Mouse (Mus musculus) testis, postnatal 10 days (tissue): ENCODE results near the gene Clps.
"Not testable (repeated sequence)": the region's sequence is repeated elsewhere in the genome, so short reads cannot be mapped to it uniquely, and the experiment has no call there.

ENCODE experiments used
- DNase-seq: peaks from one replicate; pipeline ENCODE4 v3.0.0; 2021; ENCODE audit warnings: low spot score

Gene Clps

GRCm38 (mm10) chr17:28560598-28560997 is at the start of gene Clps:
Clps (minus strand) TSS chr17:28560766.
- no peak for DNase-seq

GRCm38 (mm10) chr17:28609543-28609942 is 49.0 kb upstream of the Clps start:
- DNase-seq, result no peak

- no peak for DNase-seq
Measured at GRCm38 (mm10) chr17:28601557-28602250, 41.1 kb upstream of the Clps start.

- no peak for DNase-seq
Measured at GRCm38 (mm10) chr17:28600780-28601179, 40.2 kb upstream of the Clps start.

DNA sequence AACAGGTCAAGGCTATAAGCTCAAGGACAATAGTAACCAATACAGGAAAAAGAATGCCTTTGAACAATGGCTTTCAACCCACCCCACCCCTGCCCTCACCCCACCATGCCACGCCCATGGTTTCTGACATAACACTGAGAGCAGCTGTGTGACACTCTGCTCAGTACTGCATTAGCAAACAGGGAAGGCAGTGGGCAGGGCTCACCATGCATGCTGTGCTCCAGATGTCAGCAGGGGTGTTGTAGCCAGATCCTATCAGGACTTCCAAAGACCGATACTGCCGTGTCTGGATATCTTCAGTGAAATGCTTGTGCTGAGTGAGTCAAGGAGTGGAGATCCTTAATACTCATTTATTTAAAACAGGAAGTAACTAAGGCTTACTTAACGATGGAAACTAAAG is 33.4 kb upstream of the Clps start:
- DNase-seq, result no peak

GRCm38 (mm10) chr17:28592998-28593397 is 32.4 kb upstream of the Clps start:
- peak; percentile 90 for DNase-seq

- no peak for DNase-seq
Measured at GRCm38 (mm10) chr17:28591476-28591875, 30.9 kb upstream of the Clps start.

DNA sequence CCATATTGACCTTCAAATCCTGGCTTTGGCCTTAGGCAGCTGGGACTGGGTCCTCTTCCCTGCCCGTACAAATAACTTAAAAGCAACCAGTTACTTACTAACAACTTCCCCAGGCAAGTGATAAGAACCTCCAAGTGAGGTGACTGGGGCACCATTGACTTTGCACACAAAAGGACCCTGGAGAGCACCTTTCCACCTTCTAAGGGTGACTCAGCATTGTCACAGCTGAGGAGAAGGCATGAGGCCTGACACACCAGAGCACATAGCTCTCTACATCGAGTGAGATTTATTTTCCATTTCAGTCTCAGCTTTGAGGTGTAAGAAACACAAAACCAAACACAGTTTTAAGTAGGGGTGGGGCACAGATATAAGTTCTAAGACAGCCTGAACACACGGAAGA is 30.0 kb upstream of the Clps start:
- DNase-seq, result no peak

DNA sequence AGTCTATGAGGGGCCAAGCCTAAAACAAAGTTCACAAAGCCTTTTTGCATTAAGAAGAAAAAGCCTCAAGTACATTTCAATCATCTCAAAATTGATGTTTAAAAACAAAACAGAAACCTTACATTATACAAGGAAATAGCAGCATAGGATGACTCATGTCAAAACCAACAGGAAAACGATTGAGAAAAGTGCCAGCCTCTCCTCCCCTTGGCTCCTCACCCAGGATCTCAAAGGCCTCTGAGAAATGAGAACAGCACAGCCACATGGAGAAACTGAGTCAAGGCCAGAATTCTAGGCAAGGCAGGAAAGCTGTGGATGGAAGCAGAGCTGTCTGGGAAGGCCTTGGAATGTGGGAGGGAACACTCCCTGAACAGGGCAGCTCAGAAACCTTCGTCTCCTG is 28.0 kb upstream of the Clps start:
- DNase-seq, result no peak

GRCm38 (mm10) chr17:28586509-28586908 is 25.9 kb upstream of the Clps start:
- no peak for DNase-seq

DNA sequence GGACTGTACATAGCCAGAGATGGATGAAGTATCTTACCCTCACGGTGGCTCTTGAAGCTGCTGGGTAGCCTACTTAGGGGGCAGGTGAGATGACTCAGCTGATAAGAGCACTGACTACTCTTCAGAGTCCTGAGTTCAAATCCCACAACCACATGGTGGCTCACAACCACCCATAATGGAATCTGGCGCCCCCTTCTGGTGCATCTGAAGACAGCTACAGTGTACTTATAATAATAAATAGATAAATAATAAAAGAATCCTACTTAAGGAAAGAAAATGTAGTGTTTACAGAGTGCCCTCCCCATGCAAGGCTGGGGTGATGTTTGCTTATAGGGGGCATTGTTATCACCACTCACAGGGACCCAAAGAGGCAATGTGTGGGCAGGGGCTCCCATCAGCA is 20.5 kb upstream of the Clps start:
- no peak for DNase-seq

DNA sequence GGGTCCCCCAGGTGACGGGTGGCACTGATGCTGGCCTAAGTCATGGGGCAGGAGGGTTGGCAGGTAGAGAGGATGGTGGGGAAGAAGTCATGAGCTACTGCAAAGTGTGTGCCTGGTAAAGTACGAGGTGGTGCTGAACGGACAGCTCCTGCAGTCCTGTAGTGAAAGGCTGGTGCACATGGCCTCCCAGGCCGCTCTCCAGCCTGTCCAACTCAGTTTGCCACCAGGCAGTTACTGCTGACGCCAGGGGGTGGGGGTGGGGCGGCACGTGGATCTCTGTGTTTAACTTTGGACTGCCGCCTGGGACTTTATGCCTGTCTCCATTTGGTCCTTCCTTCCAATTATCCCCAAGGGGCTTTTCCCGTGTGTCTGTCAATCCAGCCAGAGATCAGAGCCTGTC is 19.8 kb upstream of the Clps start:
- peak; percentile 85 for DNase-seq

- peak; percentile 83 for DNase-seq
Measured at GRCm38 (mm10) chr17:28575244-28576125, 14.9 kb upstream of the Clps start, which contains the start of gene Lhfpl5. Lhfpl5 (plus strand) TSS chr17:28575641.

- no peak for DNase-seq
Measured at GRCm38 (mm10) chr17:28572941-28573340, 12.4 kb upstream of the Clps start.

GRCm38 (mm10) chr17:28572521-28572920 is 12.0 kb upstream of the Clps start:
- DNase-seq, result no peak

DNA sequence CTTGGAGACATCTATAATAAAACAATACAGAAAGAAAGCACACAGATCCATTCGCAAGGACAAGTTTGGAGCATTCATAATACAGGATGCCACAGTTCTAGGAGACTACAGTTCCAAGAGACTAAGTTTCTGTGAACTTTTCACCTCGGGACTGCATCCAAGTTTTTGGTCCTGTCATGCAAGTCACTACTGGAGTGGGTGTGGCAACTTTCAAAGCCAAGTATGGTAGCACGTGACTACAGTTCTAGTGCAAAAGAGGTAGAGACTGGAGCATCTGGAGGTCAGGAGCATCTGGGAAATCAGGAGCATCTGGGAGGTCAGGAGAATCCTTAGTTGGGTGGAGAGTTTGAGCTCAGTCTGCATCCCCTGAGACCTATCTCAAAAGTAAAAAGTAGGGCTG is 11.3 kb upstream of the Clps start:
- no peak for DNase-seq

DNA sequence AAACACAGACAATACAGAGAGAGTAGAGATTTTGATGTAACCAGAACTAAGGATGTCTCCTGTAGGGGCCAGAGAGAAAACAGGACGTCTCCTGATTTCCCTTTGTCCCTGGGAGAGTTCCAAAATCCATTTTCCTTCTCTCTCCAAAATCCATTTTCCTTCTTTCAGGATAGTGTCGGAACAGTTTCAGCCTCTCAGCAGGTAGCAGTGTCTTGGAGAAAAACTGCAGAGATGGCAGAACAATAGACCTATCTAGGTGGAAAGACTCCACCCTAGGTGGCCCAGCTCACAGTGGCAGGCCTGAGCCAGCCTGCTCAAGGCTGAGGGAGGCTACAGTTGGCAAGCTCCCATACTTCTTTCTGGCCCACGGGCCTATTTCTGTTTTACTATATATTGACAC is 7.0 kb upstream of the Clps start:
- DNase-seq, result no peak

DNA sequence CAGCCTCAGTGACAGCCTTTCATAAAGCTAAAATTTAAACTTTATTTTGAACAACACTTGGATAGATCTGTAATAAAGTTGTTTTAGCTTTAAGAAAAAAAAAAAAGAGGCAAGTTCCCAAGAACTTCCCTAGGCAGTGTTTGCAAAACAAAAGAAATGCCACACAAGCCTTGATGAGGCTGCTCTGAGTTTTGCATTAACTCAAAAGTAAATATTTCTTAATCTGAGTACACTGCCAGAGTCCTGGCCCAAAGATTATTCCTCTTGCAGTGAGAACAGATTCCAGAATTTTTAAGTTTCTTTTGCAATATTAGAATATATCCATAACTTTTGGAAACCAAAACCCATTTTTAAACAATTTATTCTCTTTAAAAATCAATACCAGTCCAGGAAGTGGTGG is 4.6 kb upstream of the Clps start:
- no peak for DNase-seq

DNA sequence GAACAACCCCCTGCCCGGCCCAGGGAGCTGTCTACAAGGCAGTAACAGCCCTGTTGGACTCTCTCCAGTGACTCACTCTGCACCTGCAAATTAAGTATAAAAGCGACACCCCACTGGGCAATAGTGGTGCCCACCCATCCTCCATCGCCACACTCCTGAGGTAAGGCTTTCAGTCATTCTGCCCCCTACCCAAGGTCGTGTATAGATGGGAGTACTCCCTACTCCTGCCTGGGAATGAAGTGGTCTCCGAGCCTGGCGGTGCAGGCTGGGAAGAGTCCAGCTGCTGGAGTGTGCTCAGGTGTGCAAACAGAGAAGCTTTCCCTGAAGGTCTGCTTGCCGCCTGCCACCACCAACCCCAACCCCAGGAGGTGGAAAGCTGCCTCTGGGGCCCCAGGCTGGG is 1.0 kb upstream of the Clps start:
- no peak for DNase-seq

- no peak for DNase-seq
Measured at GRCm38 (mm10) chr17:28557772-28558171, 2.8 kb downstream of the Clps start.

DNA sequence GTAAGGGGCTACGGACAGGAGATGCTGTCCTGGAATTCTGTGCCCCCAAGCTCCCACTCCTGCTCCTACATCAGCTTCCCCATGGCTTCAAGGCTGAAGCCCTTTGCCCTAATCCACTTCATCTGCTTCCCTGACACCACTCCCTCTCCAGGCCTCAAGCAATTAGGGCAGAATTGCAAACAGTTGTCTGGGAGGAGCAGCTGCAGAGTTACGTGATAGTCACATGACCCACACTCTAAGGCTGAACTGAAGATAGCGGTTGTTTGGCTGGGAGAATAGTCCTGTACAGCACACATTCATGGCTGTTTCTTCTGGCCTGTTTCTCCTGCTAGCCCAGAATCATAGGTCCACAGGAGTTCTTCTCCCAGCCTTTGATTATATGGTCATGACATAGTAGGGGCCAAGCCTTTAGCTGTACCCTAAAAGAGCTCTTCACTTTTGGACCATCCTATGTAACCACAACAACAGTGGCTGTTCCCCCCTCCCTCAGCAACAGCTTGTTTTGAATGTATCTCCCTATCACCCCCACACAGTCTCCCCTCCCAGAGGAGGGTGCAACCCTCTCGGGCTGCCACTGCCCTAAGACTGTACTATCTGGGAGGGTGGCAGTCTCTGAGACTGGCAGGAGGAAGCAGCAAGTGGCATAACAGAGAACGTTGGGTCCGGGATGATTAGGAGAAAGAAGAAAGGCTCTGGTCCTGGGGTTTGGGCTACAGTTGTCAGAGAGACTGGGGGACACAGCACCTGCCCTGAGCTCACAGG is 3.8 kb downstream of the Clps start:
- DNase-seq, result no peak

GRCm38 (mm10) chr17:28554021-28554420 is 6.5 kb downstream of the Clps start:
- not testable (repeated sequence) for DNase-seq
